Mouse (Mus musculus) cortical plate, adult 2 months (tissue): Measurements from ENCODE around the gene Ppm1b.

Experiments used
- CTCF ChIP-seq: fragments of 200-500 bp; IDR thresholded peaks from 2 replicates; pipeline ENCODE4 v1.5.1; 2011; ENCODE audit warnings: mild to moderate bottlenecking, control low read depth, low read length; ENCODE audit not compliant: insufficient read depth; ENCODE audit errors: extremely low read depth
- POLR2A ChIP-seq: fragments of 200-500 bp; IDR thresholded peaks from 2 replicates; pipeline ENCODE4 v1.6.1; 2011; ENCODE audit warnings: mild to moderate bottlenecking, low read length, control low read depth; ENCODE audit not compliant: insufficient read depth; ENCODE audit errors: extremely low read depth

GRCm38 (mm10) chr17:85067331-85067730 is 110.8 kb downstream of the Ppm1b start:
- TF ChIP-seq CTCF = no peak
- no peak for TF ChIP-seq POLR2A
